Comparison of ENCODE assay signal across 22 mouse cellular contexts in genomic region chr13:94524669-94525238, GRCm38 (mm10).
DNase-seq lines count a peak whose midpoint lies in the region; ATAC-seq and TF ChIP-seq lines count a peak whose summit lies in the region.
"Had no signal": no experiment of that assay in that cellular context is flagged by ENCODE, and none has a peak within 500 bp of the region (broad histone marks: within the 10 kb centered on the region; RNA-seq: fewer than 3 reads in every experiment).

No protein-coding gene starts in this region.

- peaks cover 22% of the 10 kb centered on the region for H3K4me1 ChIP-seq in heart, embryonic 13.5 days
- H3K4me1 ChIP-seq in G1E (ENCODE audit: insufficient read depth, low read depth, low read length): peaks cover 66% of the 10 kb centered on the region
- H3K4me1 ChIP-seq in embryonic facial prominence, embryonic 10.5 days: no peaks in the 10 kb centered on the region
- H3K4me1 ChIP-seq in liver, postnatal 0 days (ENCODE audit: insufficient read depth): no peaks in the 10 kb centered on the region
- H3K4me1 ChIP-seq: embryonic facial prominence, embryonic 12.5 days; limb, embryonic 10.5 days had no signal

- H3K36me3 ChIP-seq in heart, embryonic 13.5 days: peaks cover 18% of the 10 kb centered on the region
- peaks cover 53% of the 10 kb centered on the region for H3K36me3 ChIP-seq in G1E (replicated peaks)
- peaks cover 20% of the 10 kb centered on the region for H3K36me3 ChIP-seq in embryonic facial prominence, embryonic 10.5 days (replicated peaks)
- H3K36me3 ChIP-seq in liver, postnatal 0 days (replicated peaks; ENCODE audit: insufficient read depth, low read length): peaks cover 18% of the 10 kb centered on the region
- H3K36me3 ChIP-seq: neural tube, embryonic 15.5 days had no signal

- DNase-seq in heart, postnatal 36 days: no peak
- DNase-seq in G1E (ENCODE audit: low spot score): peak; percentile 60
- DNase-seq in embryonic facial prominence, embryonic 10.5 days (ENCODE audit: low spot score): no peak
- DNase-seq in liver, postnatal 0 days: no peak
- no peak for DNase-seq in gastrocnemius, adult 8-10 months (ENCODE audit: low spot score in 2 of 2)
- DNase-seq in cerebellum, postnatal 14 days: no peak
- DNase-seq: cerebellum, postnatal 25 days; kidney, adult 11 months; kidney, postnatal 14 days; lung, adult 2 months; lung, postnatal 36 days; midbrain, embryonic 14.5 days; right cerebral cortex, postnatal 4 days; thymus, postnatal 25 days had no signal

- H3K9ac ChIP-seq in heart, embryonic 13.5 days: no peak overlapping the region
- H3K9ac ChIP-seq in liver, postnatal 0 days (replicated peaks): no peak overlapping the region
- H3K9ac ChIP-seq: embryonic facial prominence, embryonic 12.5 days; neural tube, embryonic 15.5 days had no signal

- WGBS in heart, embryonic 13.5 days: 31% methylated on average over 7 of the region's 7 CpGs
- 78% methylated on average over 7 of the region's 7 CpGs for WGBS in embryonic facial prominence, embryonic 10.5 days
- 48% methylated on average over 7 of the region's 7 CpGs for WGBS in liver, postnatal 0 days (ENCODE audit: insufficient replicate concordance)

- intact Hi-C loops in heart, postnatal 36 days (cut with DNase I): no loop called here

- 0 out of 2 replicates have a peak, but pooled peaks have one; percentile 45 for TF ChIP-seq EP300 in liver, postnatal 0 days (IDR thresholded peaks at IDR 0.05; ENCODE audit: low read depth)

- H3K27ac ChIP-seq in heart, embryonic 13.5 days (replicated peaks): peak overlapping the region; percentile 61
- H3K27ac ChIP-seq in embryonic facial prominence, embryonic 10.5 days (replicated peaks): 0 out of 2 replicates have a peak overlapping the region, but pooled peaks have one; percentile 24
- no peak overlapping the region for H3K27ac ChIP-seq in liver, postnatal 0 days (ENCODE audit: low read depth)
- H3K27ac ChIP-seq: embryonic facial prominence, embryonic 12.5 days; hindbrain, postnatal 0 days; left cerebral cortex, adult 2 months; limb, embryonic 10.5 days; neural tube, embryonic 15.5 days had no signal

- H3K4me3 ChIP-seq in heart, embryonic 13.5 days: no peak overlapping the region
- H3K4me3 ChIP-seq in G1E (ENCODE audit: low read depth, low read length): peak overlapping the region; percentile 38; the same call in 1 of the 2 replicates
- H3K4me3 ChIP-seq in embryonic facial prominence, embryonic 10.5 days: no peak overlapping the region
- no peak overlapping the region for H3K4me3 ChIP-seq in liver, postnatal 0 days (ENCODE audit: low read depth, low read length)
- H3K4me3 ChIP-seq: embryonic facial prominence, embryonic 12.5 days; left cerebral cortex, adult 2 months; limb, embryonic 10.5 days; myocyte; neural tube, embryonic 15.5 days had no signal

- no peaks in the 10 kb centered on the region for H3K9me3 ChIP-seq in heart, embryonic 13.5 days
- H3K9me3 ChIP-seq in G1E (replicated peaks): no peaks in the 10 kb centered on the region
- no peaks in the 10 kb centered on the region for H3K9me3 ChIP-seq in embryonic facial prominence, embryonic 10.5 days
- no peaks in the 10 kb centered on the region for H3K9me3 ChIP-seq in liver, postnatal 0 days (ENCODE audit: low read length)
- H3K9me3 ChIP-seq: embryonic facial prominence, embryonic 12.5 days; limb, embryonic 10.5 days; neural tube, embryonic 15.5 days had no signal

- no peak overlapping the region for H3K4me2 ChIP-seq in heart, embryonic 13.5 days
- no peak overlapping the region for H3K4me2 ChIP-seq in liver, postnatal 0 days (ENCODE audit: low read depth, low read length)
- H3K4me2 ChIP-seq: embryonic facial prominence, embryonic 12.5 days; neural tube, embryonic 15.5 days had no signal

- no peaks in the 10 kb centered on the region for H3K27me3 ChIP-seq in heart, embryonic 13.5 days (replicated peaks)
- H3K27me3 ChIP-seq in G1E (ENCODE audit: insufficient read depth, low read length): no peaks in the 10 kb centered on the region
- no peaks in the 10 kb centered on the region for H3K27me3 ChIP-seq in embryonic facial prominence, embryonic 10.5 days (replicated peaks; ENCODE audit: low read depth, poor library complexity, severe bottlenecking)
- H3K27me3 ChIP-seq in liver, postnatal 0 days (ENCODE audit: insufficient read depth, low read length): no peaks in the 10 kb centered on the region
- H3K27me3 ChIP-seq: embryonic facial prominence, embryonic 12.5 days; neural tube, embryonic 15.5 days had no signal

- ATAC-seq in heart, embryonic 13.5 days (ENCODE audit: extremely low read depth, insufficient number of reproducible peaks, low FRiP score, low TSS enrichment): no peak
- peak; percentile 73 for ATAC-seq in G1E (ENCODE audit: extremely low read depth, insufficient number of reproducible peaks, low FRiP score, poor library complexity, severe bottlenecking)
- ATAC-seq in liver, postnatal 0 days: peak; percentile 68
- ATAC-seq: forebrain, embryonic 16.5 days; hindbrain, postnatal 0 days had no signal

- no peak for TF ChIP-seq CTCF in G1E (IDR thresholded peaks at IDR 0.05; ENCODE audit: low read depth, low read length)
- no peak for TF ChIP-seq CTCF in liver, postnatal 0 days (IDR thresholded peaks at IDR 0.05; ENCODE audit: low read depth)
